Mouse (Mus musculus) small intestine, adult 2 months (tissue): Measurements from ENCODE around the gene Gpr180.

Experiments
- CTCF ChIP-seq: fragments of 200-500 bp; IDR thresholded peaks from 2 replicates; pipeline ENCODE4 v1.5.1; 2012; ENCODE audit warnings: low read depth, mild to moderate bottlenecking, control low read depth, inconsistent platforms, low read length, moderate library complexity, mixed read lengths; ENCODE audit not compliant: insufficient replicate concordance, insufficient read length; ENCODE audit errors: extremely low read depth
- POLR2A ChIP-seq: fragments of 200-500 bp; IDR thresholded peaks from 2 replicates; pipeline ENCODE4 v1.6.1; 2012; ENCODE audit warnings: low read depth, mild to moderate bottlenecking, control low read depth, inconsistent platforms, low read length, moderate library complexity

- no peak for TF ChIP-seq POLR2A
- no peak for TF ChIP-seq CTCF
Observed at GRCm38 (mm10) chr14:118180711-118181177, 43.8 kb downstream of the Gpr180 start.
